In genomic region chr13:104559876-104560275, GRCm38 (mm10) we compare ENCODE assay signal across 16 mouse cellular contexts.
A peak's percentile ranks its signal among the peaks of the same experiment; 100 is the strongest.
DNase-seq lines count a peak whose midpoint lies in the region; ATAC-seq lines count a peak whose summit lies in the region.
"Had no signal": no experiment of that assay in that cellular context is flagged by ENCODE, and none has a peak within 500 bp of the region (broad histone marks: within the 10 kb centered on the region; RNA-seq: fewer than 3 reads in every experiment).

No protein-coding gene starts in this region.

- ATAC-seq in kidney, embryonic 14.5 days (ENCODE audit: low FRiP score, low TSS enrichment), result no peak
- no peak for ATAC-seq in intestine, embryonic 16.5 days
- ATAC-seq: CD4-positive, CD25-positive, alpha-beta regulatory T cell, adult 4 months had no signal

- DNase-seq in kidney, postnatal 25 days, result no peak
- DNase-seq in brain, adult 2 months (ENCODE audit: low read depth, low spot score), result peak; percentile 42
- peak; percentile 26 for DNase-seq in cerebellum, adult 11-12 months
- DNase-seq in cerebellum, postnatal 36 days, result peak; percentile 36 to 51
- no peak for DNase-seq in layer of hippocampus, postnatal 14 days (ENCODE audit: low spot score in 2 of 2)
- DNase-seq: adrenal gland, adult 2 months; kidney, adult 2 months; liver; lung, adult 18-20 months; right cerebral cortex, postnatal 25 days had no signal

- H3K27ac ChIP-seq in kidney, embryonic 14.5 days (ENCODE audit: low read depth, low read length), result peak overlapping the region; percentile 37; the same call in 1 of the 2 replicates
- H3K27ac ChIP-seq in intestine, embryonic 16.5 days (ENCODE audit: low read length), result no peak overlapping the region
- H3K27ac ChIP-seq: hindbrain, embryonic 12.5 days; layer of hippocampus, adult 2 months; neural tube, embryonic 13.5 days had no signal

- H3K4me3 ChIP-seq in kidney, embryonic 14.5 days (ENCODE audit: low read length), result no peak overlapping the region
- no peak overlapping the region for H3K4me3 ChIP-seq in intestine, embryonic 16.5 days (ENCODE audit: low read length)
- H3K4me3 ChIP-seq: hindbrain, embryonic 12.5 days; neural tube, embryonic 13.5 days had no signal

- H3K9me3 ChIP-seq in kidney, embryonic 14.5 days (ENCODE audit: control insufficient read depth, low read length), result no peaks in the 10 kb centered on the region
- no peaks in the 10 kb centered on the region for H3K9me3 ChIP-seq in intestine, embryonic 16.5 days (ENCODE audit: control insufficient read depth, low read length)
- H3K9me3 ChIP-seq: hindbrain, embryonic 12.5 days; neural tube, embryonic 13.5 days had no signal

- H3K36me3 ChIP-seq in kidney, embryonic 14.5 days (ENCODE audit: control insufficient read depth, insufficient read depth, low read length), result no peaks in the 10 kb centered on the region
- H3K36me3 ChIP-seq in intestine, embryonic 16.5 days (ENCODE audit: control insufficient read depth, insufficient read depth, low read length), result no peaks in the 10 kb centered on the region
- H3K36me3 ChIP-seq: hindbrain, embryonic 12.5 days; neural tube, embryonic 13.5 days had no signal

- no peak overlapping the region; the same call in 1 of the 2 replicates for H3K4me2 ChIP-seq in kidney, embryonic 14.5 days (replicated peaks; ENCODE audit: low read depth, low read length)
- no peak overlapping the region for H3K4me2 ChIP-seq in intestine, embryonic 16.5 days (ENCODE audit: low read depth, low read length)
- H3K4me2 ChIP-seq: hindbrain, embryonic 12.5 days; neural tube, embryonic 13.5 days had no signal

- WGBS in kidney, embryonic 14.5 days, result 80% methylated on average over 5 of the region's 5 CpGs
- WGBS in intestine, embryonic 16.5 days, result 87% methylated on average over 5 of the region's 5 CpGs

- no peaks in the 10 kb centered on the region for H3K27me3 ChIP-seq in kidney, embryonic 14.5 days (ENCODE audit: control insufficient read depth, insufficient read depth, low read length)
- no peaks in the 10 kb centered on the region for H3K27me3 ChIP-seq in intestine, embryonic 16.5 days (replicated peaks; ENCODE audit: control insufficient read depth, insufficient read depth, low read length)
- H3K27me3 ChIP-seq: hindbrain, embryonic 12.5 days; neural tube, embryonic 13.5 days had no signal

- no peak overlapping the region for H3K9ac ChIP-seq in kidney, embryonic 14.5 days (ENCODE audit: low read depth, low read length)
- no peak overlapping the region for H3K9ac ChIP-seq in intestine, embryonic 16.5 days (ENCODE audit: low read depth, low read length)
- H3K9ac ChIP-seq: hindbrain, embryonic 12.5 days; neural tube, embryonic 13.5 days had no signal

- H3K4me1 ChIP-seq in kidney, embryonic 14.5 days (ENCODE audit: control insufficient read depth, insufficient read depth, low read length), result no peaks in the 10 kb centered on the region
- H3K4me1 ChIP-seq in intestine, embryonic 16.5 days (ENCODE audit: control insufficient read depth, insufficient read depth, low read length), result no peaks in the 10 kb centered on the region
- H3K4me1 ChIP-seq: hindbrain, embryonic 12.5 days had no signal

Comparison
In these comparisons a context has a peak if more than half of its experiments do, and no peak if none do; other contexts are left out.
1. DNase-seq: peak in brain, adult 2 months (single experiment), cerebellum, adult 11-12 months (single experiment) and cerebellum, postnatal 36 days (2 of 2); none in kidney, postnatal 25 days (0 of 2) and layer of hippocampus, postnatal 14 days (0 of 2).